ENCODE assay signal across 11 mouse cellular contexts in the genomic region with DNA sequence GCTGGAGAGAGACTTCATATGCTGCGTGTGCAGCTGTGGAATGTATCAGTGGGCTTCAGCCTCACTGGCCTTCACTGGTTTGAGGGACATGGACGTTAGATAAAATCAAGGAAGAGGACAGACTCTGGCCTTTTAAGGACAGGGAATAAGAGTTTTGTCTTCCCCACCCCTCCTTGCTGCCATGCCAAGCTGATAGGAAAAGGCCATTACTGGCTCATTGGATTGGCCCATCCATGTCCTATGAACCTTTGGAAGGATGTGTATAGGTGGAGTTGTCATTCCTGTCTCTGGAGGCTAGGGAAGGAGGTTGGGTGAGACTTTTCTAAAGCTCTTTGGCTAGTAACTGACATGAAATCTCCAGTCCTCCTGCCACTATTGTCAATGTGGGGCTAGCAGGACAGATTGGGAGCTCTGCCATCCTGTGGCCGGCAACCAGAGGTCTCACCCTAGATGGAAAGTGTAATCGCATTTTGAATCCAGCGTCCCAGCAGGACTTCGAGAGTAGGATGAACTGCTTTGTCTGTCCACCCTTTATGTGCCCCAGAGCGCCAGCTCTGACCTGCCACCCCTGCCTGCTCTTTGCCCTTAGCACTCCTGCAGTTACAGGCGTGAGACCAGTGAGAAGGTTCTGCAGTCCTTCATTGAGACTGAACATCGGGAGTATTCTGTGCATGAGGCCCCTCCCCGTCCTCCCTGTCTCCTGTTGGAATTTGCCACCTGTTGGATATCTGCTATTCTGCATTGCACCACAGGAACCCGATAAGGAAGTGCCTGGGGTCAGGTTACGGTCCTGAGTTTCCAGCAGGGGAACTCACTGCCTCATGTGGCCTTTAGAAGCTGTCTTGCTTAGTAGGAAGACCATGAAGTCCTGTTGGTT.
DNase-seq lines count a peak whose midpoint lies in the region; ATAC-seq and TF ChIP-seq lines count a peak whose summit lies in the region.
"Had no signal": no experiment of that assay in that cellular context is flagged by ENCODE, and none has a peak within 500 bp of the region (broad histone marks: within the 10 kb centered on the region; RNA-seq: fewer than 3 reads in every experiment).

No protein-coding gene starts in this region.

- H3K4me2 ChIP-seq in intestine, embryonic 14.5 days (ENCODE audit: low read length), result no peak overlapping the region
- no peak overlapping the region for H3K4me2 ChIP-seq in liver, postnatal 0 days (ENCODE audit: low read depth, low read length)
- H3K4me2 ChIP-seq: limb, embryonic 13.5 days had no signal

- TF ChIP-seq POLR2A in heart, adult 2 months (IDR thresholded peaks at IDR 0.05; ENCODE audit: insufficient read depth, low read depth, low read length), result no peak
- no peak for TF ChIP-seq POLR2A in MEL (IDR thresholded peaks at IDR 0.05; ENCODE audit: control insufficient read depth in 1 of 2, insufficient read depth in 1 of 2, low read depth in 1 of 2, low read length in 2 of 2, poor library complexity in 1 of 2)
- TF ChIP-seq POLR2A in cerebellum, adult 2 months (IDR thresholded peaks at IDR 0.05; ENCODE audit: borderline replicate concordance, insufficient read depth, low read length), result no peak

- no peaks in the 10 kb centered on the region for H3K79me2 ChIP-seq in heart, adult 2 months (replicated peaks; ENCODE audit: control insufficient read depth, insufficient read depth, low read length)
- no peaks in the 10 kb centered on the region for H3K79me2 ChIP-seq in MEL (ENCODE audit: control insufficient read depth, insufficient read depth, low read length, poor library complexity)

- H3K9ac ChIP-seq in heart, adult 2 months (ENCODE audit: low read depth, low read length), result no peak overlapping the region
- no peak overlapping the region for H3K9ac ChIP-seq in MEL (ENCODE audit: control insufficient read depth, low read depth, low read length, poor library complexity, severe bottlenecking)
- no peak overlapping the region for H3K9ac ChIP-seq in intestine, embryonic 14.5 days (ENCODE audit: low read length)
- no peak overlapping the region for H3K9ac ChIP-seq in liver, postnatal 0 days (replicated peaks)
- H3K9ac ChIP-seq: limb, embryonic 13.5 days had no signal

- 0 out of 2 replicates have a peak, but pooled peaks have one; percentile 54 for ATAC-seq in intestine, embryonic 14.5 days (replicated peaks; ENCODE audit: low FRiP score, low TSS enrichment, low read depth)
- peak; percentile 67 for ATAC-seq in liver, postnatal 0 days

- no peak for TF ChIP-seq EP300 in heart, adult 2 months (IDR thresholded peaks at IDR 0.05; ENCODE audit: insufficient read depth, low read depth, low read length)
- no peak for TF ChIP-seq EP300 in MEL (IDR thresholded peaks at IDR 0.05; ENCODE audit: low read depth in 1 of 2, low read length in 2 of 2)
- no peak for TF ChIP-seq EP300 in liver, postnatal 0 days (IDR thresholded peaks at IDR 0.05; ENCODE audit: low read depth)

- whole genome bisulfite sequencing in heart, adult 2 months, result 40% methylated on average over 12 of the region's 12 CpGs
- 53% methylated on average over 12 of the region's 12 CpGs for WGBS in intestine, embryonic 14.5 days
- 52% methylated on average over 12 of the region's 12 CpGs for WGBS in liver, postnatal 0 days (ENCODE audit: insufficient replicate concordance)
- 60% methylated on average over 12 of the region's 12 CpGs for WGBS in forebrain, embryonic 10.5 days
- WGBS in cerebellum, adult 2 months, result 57% methylated on average over 12 of the region's 12 CpGs

- no peak overlapping the region for H3K4me3 ChIP-seq in heart, adult 2 months
- no peak overlapping the region for H3K4me3 ChIP-seq in MEL (ENCODE audit: control insufficient read depth in 1 of 2, insufficient read depth in 1 of 2, low read depth in 2 of 2, low read length in 2 of 2)
- no peak overlapping the region for H3K4me3 ChIP-seq in intestine, embryonic 14.5 days (ENCODE audit: low read depth, low read length)
- H3K4me3 ChIP-seq in liver, postnatal 0 days (ENCODE audit: low read depth, low read length), result no peak overlapping the region
- H3K4me3 ChIP-seq in forebrain, embryonic 10.5 days, result no peak overlapping the region
- H3K4me3 ChIP-seq in cerebellum, adult 2 months (replicated peaks; ENCODE audit: insufficient read depth, low read depth, low read length), result no peak overlapping the region
- H3K4me3 ChIP-seq: hindbrain, embryonic 10.5 days; limb, embryonic 13.5 days had no signal

- no peak for TF ChIP-seq RAD21 in MEL (IDR thresholded peaks at IDR 0.05; ENCODE audit: low read depth, low read length)

- H3K27ac ChIP-seq in heart, adult 2 months, result no peak overlapping the region
- H3K27ac ChIP-seq in MEL (ENCODE audit: control insufficient read depth, low read depth, low read length), result no peak overlapping the region
- H3K27ac ChIP-seq in intestine, embryonic 14.5 days (ENCODE audit: low read depth), result no peak overlapping the region
- H3K27ac ChIP-seq in liver, postnatal 0 days (ENCODE audit: low read depth), result 0 out of 2 replicates have a peak overlapping the region, but pooled peaks have one; percentile 3
- no peak overlapping the region for H3K27ac ChIP-seq in forebrain, embryonic 10.5 days
- H3K27ac ChIP-seq in cerebellum, adult 2 months (ENCODE audit: insufficient read depth, low read length), result no peak overlapping the region
- H3K27ac ChIP-seq: hindbrain, embryonic 10.5 days; limb, embryonic 13.5 days had no signal

- peak in 1 of 2 experiments; percentile 28 for DNase-seq in heart, adult 2 months
- DNase-seq in heart, postnatal 25 days (ENCODE audit: low spot score), result no peak
- DNase-seq in MEL (ENCODE audit: low read depth, low spot score), result peak; percentile 21
- DNase-seq in intestine, embryonic 14.5 days (ENCODE audit: low spot score), result no peak
- peak; percentile 27 for DNase-seq in liver, postnatal 0 days
- DNase-seq in ovary, postnatal 14 days (ENCODE audit: low spot score), result no peak
- DNase-seq in forebrain, embryonic 10.5 days (ENCODE audit: extremely low spot score, low spot score), result no peak
- no peak for DNase-seq in cerebellum, adult 2 months
- DNase-seq: cerebellum, postnatal 14 days had no signal

- no peaks in the 10 kb centered on the region for H3K27me3 ChIP-seq in heart, adult 2 months (ENCODE audit: control insufficient read depth, insufficient read depth, low read length)
- H3K27me3 ChIP-seq in MEL (ENCODE audit: control insufficient read depth in 1 of 2, insufficient read depth in 2 of 2, low read length in 2 of 2), result no peaks in the 10 kb centered on the region
- H3K27me3 ChIP-seq in intestine, embryonic 14.5 days (replicated peaks; ENCODE audit: control insufficient read depth, insufficient read depth, low read length), result no peaks in the 10 kb centered on the region
- H3K27me3 ChIP-seq in liver, postnatal 0 days (ENCODE audit: insufficient read depth, low read length), result no peaks in the 10 kb centered on the region
- no peaks in the 10 kb centered on the region for H3K27me3 ChIP-seq in forebrain, embryonic 10.5 days (ENCODE audit: poor library complexity, severe bottlenecking)
- H3K27me3 ChIP-seq in cerebellum, adult 2 months (ENCODE audit: control insufficient read depth, insufficient read depth, low read length), result no peaks in the 10 kb centered on the region; the same call in 1 of the 2 replicates
- H3K27me3 ChIP-seq: limb, embryonic 13.5 days had no signal

- intact Hi-C loops in heart, adult 2 months (cut with DNase I), result no loop called here
- intact Hi-C loops in heart, postnatal 25 days (cut with DNase I), result no loop called here

- no peaks in the 10 kb centered on the region for H3K9me3 ChIP-seq in MEL (replicated peaks; ENCODE audit: insufficient read depth, low read length)
- H3K9me3 ChIP-seq in intestine, embryonic 14.5 days (ENCODE audit: control insufficient read depth, low read length), result no peaks in the 10 kb centered on the region
- no peaks in the 10 kb centered on the region for H3K9me3 ChIP-seq in liver, postnatal 0 days (ENCODE audit: low read length)
- H3K9me3 ChIP-seq in forebrain, embryonic 10.5 days, result no peaks in the 10 kb centered on the region
- H3K9me3 ChIP-seq: hindbrain, embryonic 10.5 days; limb, embryonic 13.5 days had no signal

- H3K36me3 ChIP-seq in heart, adult 2 months (ENCODE audit: control insufficient read depth, insufficient read depth, low read length), result 0 out of 2 replicates have a peak, but pooled peaks cover 2% of the 10 kb centered on the region
- H3K36me3 ChIP-seq in MEL (ENCODE audit: control insufficient read depth in 1 of 2, insufficient read depth in 2 of 2, low read length in 2 of 2), result peaks cover 0 to 37% of the 10 kb centered on the region in 2 experiments; a peak in 2 of 4 replicates
- peaks cover 67% of the 10 kb centered on the region for H3K36me3 ChIP-seq in intestine, embryonic 14.5 days (ENCODE audit: control insufficient read depth, insufficient read depth, low read length)
- H3K36me3 ChIP-seq in liver, postnatal 0 days (replicated peaks; ENCODE audit: insufficient read depth, low read length), result peaks cover 79% of the 10 kb centered on the region
- H3K36me3 ChIP-seq in forebrain, embryonic 10.5 days (replicated peaks), result peaks cover 47% of the 10 kb centered on the region

- TF ChIP-seq CTCF in heart, adult 2 months (IDR thresholded peaks at IDR 0.05), result peak; percentile 51
- no peak for TF ChIP-seq CTCF in MEL (IDR thresholded peaks at IDR 0.05 in 2 of 3, conservative IDR thresholded peaks at IDR 0.05 in 1 of 3; ENCODE audit: control insufficient read depth in 1 of 3, insufficient read depth in 1 of 3, low read depth in 2 of 3, low read length in 3 of 3, poor library complexity in 1 of 3, severe bottlenecking in 1 of 3)
- peak; percentile 3; the same call in 1 of the 2 replicates for TF ChIP-seq CTCF in liver, postnatal 0 days (IDR thresholded peaks at IDR 0.05; ENCODE audit: low read depth)
- no peak for TF ChIP-seq CTCF in cerebellum, adult 2 months (IDR thresholded peaks at IDR 0.05; ENCODE audit: borderline replicate concordance, insufficient read depth, low read depth, low read length)

- H3K4me1 ChIP-seq in heart, adult 2 months (ENCODE audit: control insufficient read depth, insufficient read depth, low read length), result peaks cover 9% of the 10 kb centered on the region
- no peaks in the 10 kb centered on the region; a peak in 1 of 4 replicates for H3K4me1 ChIP-seq in MEL (ENCODE audit: control insufficient read depth in 1 of 2, insufficient read depth in 2 of 2, low read length in 2 of 2)
- H3K4me1 ChIP-seq in intestine, embryonic 14.5 days (replicated peaks; ENCODE audit: control insufficient read depth, insufficient read depth, low read length), result no peaks in the 10 kb centered on the region; the same call in 1 of the 2 replicates
- peaks cover 10% of the 10 kb centered on the region; the same call in 1 of the 2 replicates for H3K4me1 ChIP-seq in liver, postnatal 0 days (ENCODE audit: insufficient read depth)
- H3K4me1 ChIP-seq in forebrain, embryonic 10.5 days, result peaks cover 15% of the 10 kb centered on the region
- H3K4me1 ChIP-seq in cerebellum, adult 2 months (ENCODE audit: control insufficient read depth, insufficient read depth, low read length), result peaks cover 8% of the 10 kb centered on the region; the same call in 1 of the 2 replicates

TF ChIP-seq in MEL, 35 proteins besides CTCF, POLR2A, EP300 and RAD21 (continues in another document):
- TF ChIP-seq GABPA (IDR thresholded peaks at IDR 0.05; ENCODE audit: low read depth, low read length) (no peak), USF1 (IDR thresholded peaks at IDR 0.05; ENCODE audit: low read depth, low read length) (no peak), JUND (IDR thresholded peaks at IDR 0.05; ENCODE audit: low read depth, low read length) (no peak), SIN3A (IDR thresholded peaks at IDR 0.05; ENCODE audit: low read length) (no peak)

Comparison
In these comparisons a context has a peak if more than half of its experiments do, and no peak if none do; other contexts are left out.
1. DNase-seq: peak in MEL (single experiment) and liver, postnatal 0 days (single experiment); none in heart, postnatal 25 days (single experiment), intestine, embryonic 14.5 days (single experiment), ovary, postnatal 14 days (single experiment), forebrain, embryonic 10.5 days (single experiment) and cerebellum, adult 2 months (0 of 2).
2. CTCF ChIP-seq: peak in heart, adult 2 months (single experiment) and liver, postnatal 0 days (single experiment); none in MEL (0 of 3) and cerebellum, adult 2 months (single experiment).